Mouse (Mus musculus): ENCODE results near the gene Sap30bp.

DNA sequence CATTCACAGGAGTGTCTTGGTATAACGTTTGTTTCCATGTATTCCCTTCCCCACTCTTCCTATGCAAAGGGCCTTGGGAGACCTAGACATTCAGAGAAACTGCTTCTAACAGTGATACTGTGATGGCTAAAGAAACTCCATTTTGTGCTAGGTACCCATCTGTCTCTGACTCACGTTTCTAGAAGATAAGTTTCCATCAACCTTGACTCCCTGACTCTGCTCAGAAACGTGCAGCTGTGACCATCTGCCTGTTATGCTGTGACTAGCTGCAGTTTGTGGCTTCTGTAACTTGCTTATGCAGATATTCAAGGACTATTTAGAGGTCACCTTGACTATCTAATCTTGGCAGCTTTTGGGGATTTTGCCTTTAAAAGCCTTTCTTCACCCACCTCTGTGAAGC is 1.8 kb upstream of the Sap30bp start:
- TF ChIP-seq EP300 (IDR thresholded peaks at IDR 0.05; ENCODE audit: low read depth): no peak
- TF ChIP-seq CTCF (IDR thresholded peaks at IDR 0.05; ENCODE audit: low read depth): no peak

Measured in liver, embryonic 14.5 days (tissue).